Mouse (Mus musculus): Measurements from ENCODE around the gene Arl1. TPM values are rescaled to one million over a fixed set of nuclear protein-coding genes. Genes with fewer than 3 reads are reported as not detected.
"Not testable (repeated sequence)": the region's sequence is repeated elsewhere in the genome, so short reads cannot be mapped to it uniquely, and the experiment has no call there.

Arl1 gene
- polyA plus RNA-seq, 1 experiment from 2014 or later: 131 TPM

DNA sequence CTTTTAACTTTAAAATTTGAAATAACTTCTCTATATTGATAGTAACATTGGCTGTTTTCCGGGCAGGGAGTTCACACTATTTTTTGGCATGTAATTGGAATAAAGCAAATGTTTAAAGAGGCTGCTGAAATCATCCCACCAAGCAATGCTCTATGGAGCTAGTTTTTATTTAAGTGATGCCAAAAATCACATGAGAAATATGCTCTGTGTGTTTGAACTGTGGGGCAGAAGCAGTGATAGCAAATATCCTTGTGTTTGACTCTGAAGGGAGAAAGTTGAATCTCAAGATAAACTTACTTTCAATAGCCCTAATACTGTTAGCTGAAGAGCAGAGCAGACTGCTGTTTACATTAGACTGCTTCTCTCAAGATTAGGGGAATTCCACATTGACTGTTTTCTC is 11.0 kb upstream of the Arl1 start:
- H3K27ac ChIP-seq: no peak overlapping the region
- H3K4me3 ChIP-seq: no peak overlapping the region
- no peak overlapping the region for H3K4me2 ChIP-seq
- WGBS: 58% methylated on average over 1 of the region's 1 CpGs
- H3K9me3 ChIP-seq (replicated peaks): no peaks in the 10 kb centered on the region
- no peaks in the 10 kb centered on the region for H3K4me1 ChIP-seq (replicated peaks)
- no peaks in the 10 kb centered on the region for H3K27me3 ChIP-seq
- H3K9ac ChIP-seq: no peak overlapping the region
- no peak for ATAC-seq (replicated peaks; ENCODE audit: insufficient number of reproducible peaks, insufficient read depth, low FRiP score, low read depth)
- H3K36me3 ChIP-seq: no peaks in the 10 kb centered on the region

DNA sequence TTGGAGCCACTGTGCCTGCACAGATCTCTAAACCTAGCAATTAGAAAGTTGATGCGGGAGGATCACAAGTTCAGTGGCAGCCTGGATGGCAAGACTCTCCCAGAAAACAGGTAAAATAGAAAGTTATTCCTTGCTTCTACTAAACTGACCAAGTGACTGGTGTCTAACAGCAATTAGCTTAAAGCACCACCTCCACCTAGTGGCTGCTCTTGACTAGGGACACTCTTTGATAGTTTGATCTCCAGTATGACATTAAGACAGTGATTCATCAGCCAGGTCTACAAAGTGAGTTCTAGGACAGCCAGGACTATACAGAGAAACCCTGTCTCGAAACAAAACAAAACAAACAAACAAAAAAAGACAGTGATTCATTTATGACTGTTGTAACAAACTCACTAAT is 5.3 kb upstream of the Arl1 start:
- Histone ChIP-seq H3K9ac (no peak overlapping the region), H3K27me3 (peaks cover 6% of the 10 kb centered on the region), H3K4me3 (no peak overlapping the region), H3K27ac (no peak overlapping the region), H3K9me3 (replicated peaks) (no peaks in the 10 kb centered on the region), H3K4me2 (no peak overlapping the region), H3K36me3 (no peaks in the 10 kb centered on the region), H3K4me1 (replicated peaks) (peaks cover 2% of the 10 kb centered on the region; the same call in 1 of the 2 replicates)
- 32% methylated on average over 2 of the region's 2 CpGs for WGBS
- no peak for ATAC-seq (replicated peaks; ENCODE audit: insufficient number of reproducible peaks, insufficient read depth, low FRiP score, low read depth)

DNA sequence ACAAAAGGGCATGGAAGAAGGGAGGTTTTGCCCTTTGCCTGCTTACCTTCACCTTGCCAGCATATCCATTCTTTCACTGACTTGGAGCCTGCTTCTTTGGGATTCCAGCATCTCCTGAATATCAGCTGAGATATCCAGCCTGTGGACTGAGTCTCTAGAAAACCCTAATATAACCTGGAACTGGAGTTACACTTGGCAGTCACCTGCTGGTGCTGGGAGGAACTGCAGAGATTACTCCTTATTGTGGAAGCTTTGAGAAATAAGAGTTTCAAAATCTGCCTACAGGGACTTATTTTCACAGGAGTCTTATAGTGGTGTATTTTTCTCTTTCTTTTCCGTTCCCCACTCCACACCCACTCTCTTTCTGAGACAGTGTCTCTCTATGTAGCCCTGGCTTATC is 3.5 kb upstream of the Arl1 start:
- Histone ChIP-seq H3K27me3 (peaks cover 6% of the 10 kb centered on the region), H3K4me3 (no peak overlapping the region), H3K4me2 (no peak overlapping the region), H3K36me3 (no peaks in the 10 kb centered on the region), H3K9me3 (replicated peaks) (no peaks in the 10 kb centered on the region), H3K9ac (no peak overlapping the region), H3K4me1 (replicated peaks) (peaks cover 5% of the 10 kb centered on the region; the same call in 1 of the 2 replicates), H3K27ac (no peak overlapping the region)
- 44% methylated on average over 1 of the region's 1 CpGs for WGBS
- ATAC-seq (replicated peaks; ENCODE audit: insufficient number of reproducible peaks, insufficient read depth, low FRiP score, low read depth): no peak

DNA sequence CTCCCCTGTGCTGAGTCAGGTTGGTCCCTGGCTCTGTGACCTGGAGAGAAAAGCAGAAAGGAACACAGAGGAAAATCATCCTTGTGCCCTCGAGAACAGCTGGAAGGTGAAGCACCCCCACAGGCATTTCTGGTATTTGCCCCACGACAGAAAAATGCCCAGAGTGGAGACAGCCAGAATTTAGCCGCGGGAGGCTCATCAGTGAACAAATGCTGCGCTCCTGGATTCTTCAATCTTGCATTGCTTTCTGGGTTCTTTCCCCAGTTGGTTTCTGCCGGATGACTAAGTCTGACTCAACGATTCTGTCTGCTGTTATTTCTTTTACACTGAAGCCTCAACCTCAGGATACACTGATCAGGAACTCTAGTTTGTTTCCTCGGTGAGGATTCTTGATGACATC is 2.5 kb upstream of the Arl1 start:
- Histone ChIP-seq H3K9ac (no peak overlapping the region), H3K4me3 (no peak overlapping the region), H3K27me3 (peaks cover 6% of the 10 kb centered on the region), H3K36me3 (no peaks in the 10 kb centered on the region), H3K27ac (no peak overlapping the region), H3K4me2 (no peak overlapping the region), H3K9me3 (replicated peaks) (no peaks in the 10 kb centered on the region), H3K4me1 (replicated peaks) (peaks cover 12% of the 10 kb centered on the region)
- ATAC-seq (replicated peaks; ENCODE audit: insufficient number of reproducible peaks, insufficient read depth, low FRiP score, low read depth): no peak
- 61% methylated on average over 8 of the region's 8 CpGs for WGBS

DNA sequence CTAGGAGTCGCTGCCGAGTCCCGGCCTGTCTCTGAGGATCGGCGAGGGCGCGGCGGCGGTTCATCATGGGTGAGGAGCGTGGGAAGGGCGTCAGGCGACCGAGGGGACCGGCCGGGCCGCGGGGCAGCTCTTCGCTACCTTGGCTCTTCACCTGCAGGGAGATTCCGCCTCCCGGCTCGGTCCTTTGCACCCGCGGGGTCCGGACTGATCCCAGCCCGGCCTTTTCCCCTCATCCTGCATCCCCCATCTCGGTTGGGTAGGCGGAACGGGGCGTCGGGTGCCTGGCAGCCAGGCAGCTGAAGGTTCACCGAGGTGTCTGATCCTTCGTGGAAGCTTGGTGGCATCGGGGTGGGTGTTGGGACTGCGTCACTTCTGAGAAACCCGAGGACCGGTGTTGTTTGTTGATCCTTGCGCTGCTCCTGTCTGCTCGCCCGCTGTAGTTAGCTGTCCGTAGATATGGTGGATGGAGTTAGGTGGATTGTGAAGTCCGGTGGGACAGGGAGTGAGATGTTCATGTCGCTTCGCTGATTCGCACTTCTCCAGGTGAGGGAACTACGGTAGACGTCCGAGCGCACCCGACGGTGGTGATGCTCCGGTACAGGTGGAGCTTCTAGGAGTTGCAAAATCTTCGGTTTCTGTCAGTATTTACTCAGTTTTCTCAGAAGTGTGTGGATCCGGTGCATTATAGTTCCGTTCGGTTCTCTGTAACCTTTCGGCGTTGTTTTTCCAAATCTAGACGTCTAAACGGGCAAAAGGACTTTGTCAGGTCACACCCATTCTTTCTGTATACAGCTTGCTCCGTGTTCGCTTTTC is 1.0 kb downstream of the Arl1 start:
- Histone ChIP-seq H3K9me3 (replicated peaks) (no peaks in the 10 kb centered on the region), H3K4me3 (peak overlapping the region; percentile 99), H3K36me3 (peaks cover 8% of the 10 kb centered on the region)

DNA sequence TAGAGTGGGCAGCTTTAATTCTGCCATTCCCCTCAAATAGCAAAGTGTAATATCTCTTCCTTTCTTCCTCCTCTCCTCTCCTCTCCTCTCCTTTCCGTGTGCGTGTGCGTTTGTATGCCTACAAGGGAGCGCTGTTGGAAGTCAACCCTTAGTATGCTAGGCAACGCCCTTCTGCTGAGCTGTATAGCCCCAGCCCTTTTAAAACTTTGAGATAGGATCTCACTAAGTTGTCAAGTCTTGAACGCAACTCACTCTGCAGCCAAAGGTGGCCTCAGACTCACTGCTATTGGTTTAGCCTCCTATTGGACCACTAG is 1.6 kb downstream of the Arl1 start:
- no peaks in the 10 kb centered on the region for H3K9me3 ChIP-seq (replicated peaks)
- ATAC-seq (replicated peaks; ENCODE audit: insufficient number of reproducible peaks, insufficient read depth, low FRiP score, low read depth): no peak
- H3K4me1 ChIP-seq (replicated peaks): peaks cover 12% of the 10 kb centered on the region
- WGBS: 4% methylated on average over 6 of the region's 6 CpGs
- peak overlapping the region; percentile 93 for H3K4me2 ChIP-seq
- H3K4me3 ChIP-seq: peak overlapping the region; percentile 99
- H3K27me3 ChIP-seq: peaks cover 6% of the 10 kb centered on the region
- no peak overlapping the region for H3K27ac ChIP-seq
- peak overlapping the region; percentile 98 for H3K9ac ChIP-seq
- H3K36me3 ChIP-seq: peaks cover 13% of the 10 kb centered on the region

More for the DNA sequence above, 1.0 kb downstream of the Arl1 start:
- Histone ChIP-seq H3K9ac (peak overlapping the region; percentile 98), H3K4me1 (replicated peaks) (peaks cover 12% of the 10 kb centered on the region), H3K27me3 (peaks cover 6% of the 10 kb centered on the region), H3K4me2 (peak overlapping the region; percentile 93), H3K27ac (peak overlapping the region; percentile 86)
- ATAC-seq (replicated peaks; ENCODE audit: insufficient number of reproducible peaks, insufficient read depth, low FRiP score, low read depth): peak; percentile 30
- WGBS: 1% methylated on average over 61 of the region's 61 CpGs

DNA sequence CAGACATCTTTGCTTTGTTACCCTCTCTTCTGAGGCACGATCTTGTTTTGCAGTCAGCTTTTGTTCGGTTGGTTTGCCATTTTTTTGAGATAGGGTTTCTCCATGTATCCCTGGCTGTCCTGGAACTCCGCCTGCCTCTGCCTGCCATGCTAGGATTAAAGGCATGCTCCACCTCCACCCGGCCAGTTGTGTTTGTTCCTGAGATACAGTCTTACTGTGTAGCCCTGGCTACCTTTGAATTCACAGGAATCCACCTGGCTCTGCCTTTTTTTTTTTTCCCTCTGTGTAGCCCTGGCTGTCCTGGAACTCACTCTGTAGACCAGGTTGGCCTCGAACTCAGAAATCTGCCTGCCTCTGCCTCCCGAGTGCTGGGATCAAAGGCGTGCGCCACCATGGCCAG is 8.4 kb downstream of the Arl1 start:
- ATAC-seq (replicated peaks; ENCODE audit: insufficient number of reproducible peaks, insufficient read depth, low FRiP score, low read depth); H3K9me3 ChIP-seq (replicated peaks); H3K4me1 ChIP-seq (replicated peaks); H3K27ac ChIP-seq; H3K9ac ChIP-seq; H3K4me3 ChIP-seq; H3K27me3 ChIP-seq; H3K4me2 ChIP-seq: not testable (repeated sequence)
- peaks cover 43% of the 10 kb centered on the region for H3K36me3 ChIP-seq
- 96% methylated on average over 8 of the region's 8 CpGs for WGBS

DNA sequence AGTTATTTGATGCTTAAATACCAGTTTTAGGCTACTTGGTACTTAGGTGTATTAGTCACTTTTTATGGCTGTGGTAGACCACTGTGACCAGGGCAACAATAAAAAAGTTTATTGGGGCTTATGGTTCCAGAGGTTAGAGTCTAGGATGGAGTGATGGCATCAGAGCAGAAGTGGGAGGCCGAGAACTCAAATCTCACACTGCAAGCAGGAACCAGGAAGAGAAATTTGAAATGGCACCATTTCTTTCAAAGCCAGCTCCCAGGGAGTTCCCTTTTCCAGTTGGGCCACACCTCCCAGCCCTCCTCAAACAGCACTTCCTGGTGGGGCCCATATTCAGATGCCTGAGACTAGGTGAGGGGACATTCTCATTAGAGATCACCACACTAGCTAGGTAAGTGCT is 9.2 kb downstream of the Arl1 start:
- peaks cover 51% of the 10 kb centered on the region for H3K36me3 ChIP-seq
- WGBS: 96% methylated on average over 1 of the region's 1 CpGs

DNA sequence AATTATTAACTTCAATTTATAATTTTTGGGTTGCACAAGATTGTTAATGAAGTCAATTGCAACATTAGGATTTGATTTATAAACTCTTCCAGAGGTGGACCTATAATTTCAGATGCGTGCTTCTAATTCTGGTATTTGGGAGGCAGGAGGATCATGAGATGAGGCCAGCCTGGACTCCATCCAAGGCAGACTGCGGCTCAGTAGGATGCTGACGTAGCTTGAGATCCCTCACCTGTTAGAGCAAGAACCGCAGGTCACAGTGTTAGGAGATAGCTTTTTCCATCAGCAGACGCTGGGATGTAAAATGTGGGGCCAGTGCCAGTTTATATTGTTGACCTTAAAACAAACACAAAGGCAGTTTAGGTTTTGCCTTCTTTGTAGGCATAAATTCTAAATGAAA is 10.1 kb downstream of the Arl1 start:
- Histone ChIP-seq H3K9ac (no peak overlapping the region), H3K27ac (no peak overlapping the region), H3K4me2 (no peak overlapping the region), H3K36me3 (peaks cover 58% of the 10 kb centered on the region), H3K4me3 (no peak overlapping the region), H3K4me1 (replicated peaks) (no peaks in the 10 kb centered on the region), H3K9me3 (replicated peaks) (no peaks in the 10 kb centered on the region), H3K27me3 (no peaks in the 10 kb centered on the region)
- ATAC-seq (replicated peaks; ENCODE audit: insufficient number of reproducible peaks, insufficient read depth, low FRiP score, low read depth): no peak
- 78% methylated on average over 5 of the region's 5 CpGs for WGBS

More for the DNA sequence above, 9.2 kb downstream of the Arl1 start:
- Histone ChIP-seq H3K9ac (no peak overlapping the region), H3K4me1 (replicated peaks) (no peaks in the 10 kb centered on the region), H3K4me3 (no peak overlapping the region), H3K9me3 (replicated peaks) (no peaks in the 10 kb centered on the region), H3K27me3 (no peaks in the 10 kb centered on the region), H3K27ac (no peak overlapping the region), H3K4me2 (no peak overlapping the region)
- no peak for ATAC-seq (replicated peaks; ENCODE audit: insufficient number of reproducible peaks, insufficient read depth, low FRiP score, low read depth)

DNA sequence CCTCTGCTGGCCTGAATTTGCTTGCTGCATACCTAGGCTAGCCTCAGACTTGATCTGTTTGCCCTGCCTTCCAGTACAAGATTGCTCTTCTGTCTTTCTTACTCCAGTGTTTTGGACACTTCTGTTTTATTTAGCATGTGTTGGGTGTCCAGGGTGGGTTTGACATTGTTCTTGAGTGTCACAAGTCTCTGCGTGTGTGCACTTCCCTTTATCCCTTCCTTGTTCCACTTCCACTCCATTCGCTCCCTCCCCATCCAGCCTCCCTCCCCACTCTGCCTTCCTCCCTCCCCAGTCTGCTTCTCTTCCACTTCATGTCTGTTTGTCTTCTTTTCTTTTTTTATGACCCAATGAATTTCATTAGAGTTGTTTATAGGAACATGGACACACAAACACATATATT is 10.8 kb downstream of the Arl1 start:
- H3K4me1 ChIP-seq (replicated peaks): no peaks in the 10 kb centered on the region
- H3K27me3 ChIP-seq: no peaks in the 10 kb centered on the region
- H3K27ac ChIP-seq: no peak overlapping the region
- no peaks in the 10 kb centered on the region for H3K9me3 ChIP-seq (replicated peaks)
- no peak for ATAC-seq (replicated peaks; ENCODE audit: insufficient number of reproducible peaks, insufficient read depth, low FRiP score, low read depth)
- WGBS: 78% methylated on average over 2 of the region's 2 CpGs
- H3K4me2 ChIP-seq: no peak overlapping the region
- H3K36me3 ChIP-seq: peaks cover 54% of the 10 kb centered on the region
- H3K9ac ChIP-seq: no peak overlapping the region
- no peak overlapping the region for H3K4me3 ChIP-seq

DNA sequence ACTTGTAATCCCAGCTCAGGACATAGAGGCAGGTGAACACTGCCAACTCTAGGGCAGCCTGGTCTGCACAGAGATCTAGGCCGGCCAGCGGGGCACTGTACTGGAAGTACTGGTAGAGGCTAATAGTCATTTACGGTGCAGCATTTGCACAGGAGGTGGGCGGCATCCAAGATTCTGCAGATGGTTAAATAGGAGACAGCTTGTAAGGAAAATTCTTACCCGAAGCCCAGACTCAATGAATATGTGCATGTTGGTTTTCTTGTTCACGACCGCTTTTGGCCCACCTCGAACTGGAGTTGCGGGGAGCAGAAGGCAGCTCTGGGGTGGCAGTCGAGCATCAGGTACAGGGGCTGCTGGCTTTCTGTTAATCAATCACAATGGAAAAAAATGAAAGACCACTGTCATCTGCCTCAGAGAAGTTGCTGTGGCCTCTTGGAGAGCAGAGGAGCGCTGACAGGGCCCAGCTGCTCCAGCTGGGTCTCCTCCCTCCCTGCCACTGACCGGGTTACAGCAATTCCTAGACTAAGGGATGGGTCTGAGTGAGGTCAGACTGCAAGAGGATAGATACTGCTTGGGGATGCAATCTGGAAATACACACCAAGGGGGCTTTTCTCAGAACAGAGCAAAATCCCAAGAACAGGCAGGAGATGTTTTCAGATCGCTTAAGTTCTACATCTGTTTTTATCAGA is 31.0 kb downstream of the Arl1 start:
- Histone ChIP-seq H3K36me3 (peaks cover 74% of the 10 kb centered on the region), H3K27me3 (no peaks in the 10 kb centered on the region), H3K4me3 (no peak overlapping the region), H3K4me2 (no peak overlapping the region), H3K9ac (no peak overlapping the region), H3K4me1 (replicated peaks) (no peaks in the 10 kb centered on the region), H3K9me3 (replicated peaks) (no peaks in the 10 kb centered on the region), H3K27ac (no peak overlapping the region)
- 88% methylated on average over 13 of the region's 13 CpGs for WGBS
- no peak for ATAC-seq (replicated peaks; ENCODE audit: insufficient number of reproducible peaks, insufficient read depth, low FRiP score, low read depth)

Data from heart, embryonic 15.5 days (tissue).